ENCODE assay signal across 8 mouse cellular contexts in genomic region chr17:4726331-4726741, GRCm38 (mm10).
DNase-seq lines count a peak whose midpoint lies in the region; ATAC-seq lines count a peak whose summit lies in the region.
"Had no signal": no experiment of that assay in that cellular context is flagged by ENCODE, and none has a peak within 500 bp of the region (broad histone marks: within the 10 kb centered on the region; RNA-seq: fewer than 3 reads in every experiment).

No protein-coding gene starts in this region.

- 51% methylated on average over 12 of the region's 12 CpGs for WGBS in heart, embryonic 13.5 days

- H3K4me3 ChIP-seq in heart, embryonic 13.5 days = no peak overlapping the region
- H3K4me3 ChIP-seq: liver, embryonic 13.5 days had no signal

- H3K9me3 ChIP-seq in heart, embryonic 13.5 days = no peaks in the 10 kb centered on the region
- H3K9me3 ChIP-seq: liver, embryonic 13.5 days had no signal

- DNase-seq in left cerebral cortex, adult 11 months (ENCODE audit: low spot score) = peak; percentile 63
- DNase-seq in left cerebral cortex, postnatal 4 days = no peak
- peak; percentile 6 to 12 for DNase-seq in layer of hippocampus, postnatal 14 days (ENCODE audit: low spot score in 2 of 2)
- DNase-seq in right cerebral cortex, postnatal 36 days (ENCODE audit: low spot score in 2 of 2) = peak; percentile 69 to 89
- DNase-seq in thymus, adult 18-20 months = no peak
- DNase-seq in Muller cell, postnatal 12 days (ENCODE audit: inconsistent ontology term) = no peak
- DNase-seq: liver, embryonic 13.5 days had no signal

- no peak overlapping the region for H3K9ac ChIP-seq in heart, embryonic 13.5 days
- H3K9ac ChIP-seq: liver, embryonic 13.5 days had no signal

- peaks cover 22% of the 10 kb centered on the region for H3K4me1 ChIP-seq in heart, embryonic 13.5 days

- H3K36me3 ChIP-seq in heart, embryonic 13.5 days = no peaks in the 10 kb centered on the region
- H3K36me3 ChIP-seq: liver, embryonic 13.5 days had no signal

- no peak for ATAC-seq in heart, embryonic 13.5 days (ENCODE audit: extremely low read depth, insufficient number of reproducible peaks, low FRiP score, low TSS enrichment)

- H3K4me2 ChIP-seq in heart, embryonic 13.5 days = peak overlapping the region; percentile 41
- H3K4me2 ChIP-seq: liver, embryonic 13.5 days had no signal

- intact Hi-C loops in left cerebral cortex, postnatal 4 days (cut with DNase I) = no loop called here

- no peaks in the 10 kb centered on the region for H3K27me3 ChIP-seq in heart, embryonic 13.5 days (replicated peaks)
- H3K27me3 ChIP-seq: liver, embryonic 13.5 days had no signal

- H3K27ac ChIP-seq in heart, embryonic 13.5 days (replicated peaks) = peak overlapping the region; percentile 51
- H3K27ac ChIP-seq: liver, embryonic 13.5 days had no signal

Comparison
In these comparisons a context has a peak if more than half of its experiments do, and no peak if none do; other contexts are left out.
1. DNase-seq: peak in left cerebral cortex, adult 11 months (single experiment), layer of hippocampus, postnatal 14 days (2 of 2) and right cerebral cortex, postnatal 36 days (2 of 2); none in left cerebral cortex, postnatal 4 days (single experiment), thymus, adult 18-20 months (0 of 2) and Muller cell, postnatal 12 days (single experiment).